Mouse (Mus musculus): ENCODE data around the gene Grk6.

Grk6 gene

DNA sequence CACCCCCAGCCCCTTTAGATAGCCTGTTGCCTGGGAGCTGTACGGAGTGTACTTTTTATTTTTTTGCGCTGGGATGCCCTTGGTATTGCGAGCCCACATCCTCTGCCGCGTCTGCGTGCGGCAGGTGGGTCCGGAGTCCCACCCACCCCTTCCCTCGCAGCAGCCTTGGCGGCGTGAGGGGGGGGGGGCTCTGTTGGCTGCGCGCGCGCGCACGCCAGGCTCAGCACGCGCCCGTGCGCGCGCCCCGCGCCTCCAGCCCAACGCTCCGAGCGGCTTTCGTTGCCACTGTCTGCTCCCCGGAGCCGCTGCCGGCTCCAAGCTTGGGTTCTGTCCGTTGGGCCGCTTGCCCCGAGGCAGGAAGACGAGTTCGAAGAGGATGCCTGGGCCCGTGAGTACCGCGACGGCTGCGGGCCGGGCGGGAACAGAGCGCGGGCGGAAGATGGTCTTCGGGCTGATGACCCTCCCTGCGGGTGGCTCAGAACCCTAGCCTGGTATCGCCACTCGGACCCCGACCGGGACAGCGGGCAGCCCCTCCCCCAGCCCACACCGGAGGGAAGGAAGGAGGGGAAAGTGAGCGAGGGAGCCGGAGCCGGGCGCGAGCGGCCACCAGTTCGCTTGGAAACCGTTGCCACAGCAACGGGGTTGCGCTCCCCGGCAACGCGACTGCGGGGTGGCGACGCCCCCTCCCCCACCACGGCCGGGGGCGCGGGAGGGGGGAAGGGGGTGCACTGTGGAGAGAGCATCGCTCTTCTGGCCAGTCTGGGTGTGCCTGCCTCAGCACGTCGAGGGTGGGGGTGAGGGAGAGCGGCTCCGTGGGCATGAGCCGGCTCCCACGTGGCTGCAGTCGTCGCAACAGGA is 19.4 kb downstream of the Grk6 start, which contains the start of gene Prr7:
Prr7 (plus strand) TSS at position 241 of the 858 bp plus-strand sequence.
- no peak for DNase-seq (ENCODE audit: low spot score)

DNA sequence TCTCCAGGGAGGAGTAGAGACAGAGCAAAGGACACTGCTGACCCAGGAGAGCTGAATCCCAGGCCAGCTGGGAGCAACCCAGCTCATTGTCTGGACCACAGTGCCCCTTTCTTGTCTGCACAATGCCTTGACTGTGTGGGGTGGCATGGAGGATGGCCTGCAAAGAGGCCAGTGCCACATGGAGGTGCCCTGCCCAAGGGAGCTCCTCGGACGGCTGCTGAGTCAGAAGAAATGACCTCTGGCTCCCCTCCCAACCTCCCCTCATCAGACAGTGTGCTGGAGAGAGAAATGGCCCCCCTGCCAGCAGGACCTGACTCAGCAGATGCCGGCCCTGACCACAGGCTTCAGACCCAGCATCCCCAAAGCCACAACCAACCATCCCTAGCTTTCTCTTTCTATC is 20.3 kb downstream of the Grk6 start:
- DNase-seq (ENCODE audit: low spot score): no peak

DNA sequence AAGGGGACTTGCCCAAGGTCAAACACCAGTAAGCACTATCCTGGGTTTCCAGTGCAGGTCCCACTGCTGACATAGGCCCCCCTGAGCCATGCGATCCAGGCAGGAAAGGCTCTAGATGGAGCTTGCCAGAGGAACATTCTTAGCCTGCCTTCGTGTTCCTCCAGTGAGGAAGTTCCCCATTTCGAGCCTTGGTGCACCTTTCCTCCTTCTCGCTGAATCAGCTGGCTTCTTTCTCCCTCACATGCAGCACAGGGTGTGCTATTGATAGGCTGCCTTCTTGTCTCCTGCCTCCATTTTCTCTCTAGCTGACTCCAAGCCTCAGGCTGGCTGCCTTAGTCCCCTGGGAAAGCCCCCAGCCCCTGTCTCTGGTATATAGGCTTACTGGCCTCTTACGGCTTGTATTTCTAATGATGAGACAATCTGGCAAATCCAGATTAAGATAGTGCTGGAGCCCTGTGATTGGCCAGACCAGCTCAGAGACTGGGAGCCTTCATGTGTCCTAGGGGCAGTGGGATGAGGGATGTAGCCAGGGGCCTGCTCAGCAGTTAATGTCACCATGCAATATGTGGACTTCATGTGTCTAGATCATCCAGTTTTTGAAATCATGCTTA is 21.1 kb downstream of the Grk6 start:
- DNase-seq (ENCODE audit: low spot score): no peak

DNA sequence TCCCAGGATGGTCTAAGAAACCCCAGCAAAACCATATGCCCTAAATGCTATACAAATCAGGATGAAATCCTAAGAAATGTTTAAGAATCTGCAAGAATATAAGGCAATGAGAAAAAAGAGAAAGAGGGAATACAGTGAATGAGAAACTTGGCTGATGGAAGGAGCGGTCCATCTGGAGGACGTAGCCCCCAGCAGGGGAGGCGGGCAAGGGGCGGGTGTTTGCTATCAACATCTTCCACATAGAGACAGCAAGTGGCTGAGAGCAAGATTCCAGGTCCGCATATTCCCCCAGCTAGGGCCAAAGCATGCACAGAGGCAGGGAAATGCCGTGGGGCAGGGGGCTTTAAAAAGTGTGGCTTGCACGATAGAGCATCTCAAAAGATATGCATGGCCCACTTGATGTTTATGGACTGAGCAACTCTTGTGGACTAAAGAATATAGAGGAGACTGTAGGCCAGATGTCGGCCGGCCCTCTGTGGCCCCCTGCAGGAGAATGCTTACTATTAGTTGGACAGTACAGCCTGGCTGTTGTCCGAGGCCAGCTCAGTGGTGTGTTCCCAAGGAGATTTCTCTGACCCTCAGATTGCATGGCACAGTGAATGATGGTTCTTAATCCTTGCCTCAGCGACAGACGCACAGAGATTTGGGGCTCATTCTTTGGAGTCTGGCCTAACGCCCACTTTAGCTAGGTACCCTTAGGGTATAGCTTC is 24.1 kb downstream of the Grk6 start:
- no peak for DNase-seq (ENCODE audit: low spot score)

GRCm38 (mm10) chr13:55470372-55470771 is 25.5 kb downstream of the Grk6 start:
- DNase-seq (ENCODE audit: low spot score): no peak

DNA sequence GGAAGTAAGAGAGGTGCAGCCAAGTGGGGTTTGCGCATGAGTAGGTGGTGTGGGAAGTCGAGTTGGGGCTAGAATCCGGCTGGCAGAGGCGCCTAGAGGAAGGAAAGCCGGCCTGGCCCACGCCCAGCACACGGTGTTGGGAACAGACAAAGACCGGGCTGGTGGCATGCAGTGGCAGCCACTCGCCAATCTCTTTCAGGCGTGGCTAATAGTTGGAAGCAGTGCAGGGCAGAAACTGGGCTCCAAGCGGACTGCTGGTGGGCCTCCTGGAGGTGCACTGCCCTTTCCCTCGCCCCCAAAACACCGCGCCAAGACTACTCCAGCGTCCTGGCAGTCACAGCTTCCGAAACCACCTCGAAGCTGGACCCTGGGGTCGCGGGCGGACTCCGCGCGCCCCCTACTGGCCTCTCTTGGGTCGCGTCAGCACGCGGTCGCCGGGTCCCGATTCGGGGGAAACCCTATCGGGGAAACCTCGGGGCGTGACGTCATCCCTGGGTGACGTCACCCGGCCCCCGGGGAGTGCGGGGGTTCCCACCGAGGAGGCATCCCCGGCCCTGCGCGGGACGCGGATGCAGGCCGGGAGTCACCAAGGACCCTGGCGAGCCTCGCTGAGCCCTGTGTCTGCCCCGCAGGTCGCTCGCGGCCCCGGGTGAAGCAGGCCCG is 26.4 kb downstream of the Grk6 start:
- peak; percentile 60 for DNase-seq (ENCODE audit: low spot score)

GRCm38 (mm10) chr13:55471819-55472131 is 26.9 kb downstream of the Grk6 start:
- DNase-seq (ENCODE audit: low spot score): no peak

DNA sequence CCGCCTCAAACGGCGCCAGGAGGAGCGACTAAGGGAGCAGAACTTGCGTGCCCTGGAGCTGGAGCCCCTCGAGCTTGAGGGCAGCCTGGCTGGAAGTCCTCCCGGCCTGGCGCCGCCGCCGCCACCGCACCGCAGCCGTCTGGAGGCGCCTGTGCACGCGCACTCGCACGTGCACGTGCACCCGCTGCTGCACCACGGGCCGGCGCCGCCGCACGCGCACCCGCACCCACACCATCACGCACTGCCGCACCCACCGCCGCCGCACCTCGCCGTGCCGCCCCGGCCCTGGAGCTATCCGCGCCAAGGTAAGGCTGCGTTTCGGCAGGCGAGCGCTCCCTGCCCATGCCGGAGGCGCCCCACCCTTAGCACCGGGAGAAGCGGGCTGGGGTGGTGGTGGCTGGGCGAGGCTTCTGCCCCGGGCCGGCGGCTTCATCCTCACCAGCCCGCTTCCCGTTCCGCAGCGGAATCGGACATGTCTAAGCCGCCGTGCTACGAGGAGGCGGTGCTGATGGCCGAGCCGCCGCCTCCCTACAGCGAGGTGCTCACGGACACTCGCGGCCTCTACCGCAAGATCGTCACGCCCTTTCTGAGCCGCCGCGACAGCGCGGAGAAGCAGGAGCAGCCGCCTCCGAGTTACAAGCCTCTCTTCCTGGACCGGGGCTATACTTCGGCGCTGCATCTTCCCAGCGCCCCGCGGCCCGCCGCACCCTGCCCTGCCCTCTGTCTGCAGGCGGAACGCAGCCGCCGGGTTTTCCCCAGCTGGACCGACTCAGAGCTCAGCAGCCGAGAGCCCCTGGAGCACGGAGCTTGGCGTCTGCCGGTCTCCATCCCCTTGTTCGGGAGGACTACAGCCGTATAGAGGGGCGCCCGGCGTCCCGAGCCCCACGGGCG is 27.5 kb downstream of the Grk6 start:
- no peak for DNase-seq (ENCODE audit: low spot score)

GRCm38 (mm10) chr13:55473076-55473831 is 28.4 kb downstream of the Grk6 start:
- DNase-seq (ENCODE audit: low spot score): no peak

DNA sequence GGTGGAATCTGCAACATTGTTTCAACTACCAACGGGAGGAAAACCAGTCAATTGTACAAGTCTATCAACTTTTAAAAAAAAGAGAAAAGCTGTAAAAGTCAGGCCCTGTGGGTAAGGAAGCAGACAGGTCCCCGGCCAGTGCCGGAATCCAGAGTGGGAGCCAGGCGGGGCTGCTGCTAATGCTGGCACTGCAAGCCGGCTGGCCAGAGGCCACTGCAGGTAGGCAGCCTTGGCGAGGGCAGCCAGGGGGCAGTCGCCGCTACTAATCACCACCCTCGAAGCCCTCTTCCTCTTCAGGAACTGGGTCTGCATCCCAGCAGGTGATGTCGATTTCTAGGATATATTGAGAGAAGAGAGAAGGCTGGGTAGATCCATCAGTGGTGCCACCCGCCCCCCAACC is 29.1 kb downstream of the Grk6 start:
- no peak for DNase-seq (ENCODE audit: low spot score)

GRCm38 (mm10) chr13:55474621-55475069 is 29.8 kb downstream of the Grk6 start:
- DNase-seq (ENCODE audit: low spot score): no peak

DNA sequence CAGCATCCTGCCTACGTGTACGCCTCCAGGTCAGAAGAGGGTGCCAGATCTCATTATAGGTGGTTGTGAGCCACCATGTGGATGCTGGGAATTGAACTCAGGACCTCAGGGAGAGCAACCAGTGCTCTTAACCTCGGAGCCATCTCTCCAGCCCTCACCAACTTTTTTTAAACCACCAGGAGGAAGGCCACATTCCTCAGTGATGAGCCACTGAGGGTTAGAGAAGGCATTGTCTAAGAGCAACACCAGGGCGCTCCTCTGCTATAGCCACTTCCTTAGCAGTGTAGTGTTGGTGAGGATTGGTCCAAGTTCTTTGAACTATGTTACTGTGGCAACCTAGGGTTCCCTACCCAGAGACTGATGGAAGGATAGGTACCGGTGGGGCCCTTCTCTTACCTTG is 30.9 kb downstream of the Grk6 start:
- DNase-seq (ENCODE audit: low spot score): no peak

GRCm38 (mm10) chr13:55476256-55476655 is 31.4 kb downstream of the Grk6 start:
- no peak for DNase-seq (ENCODE audit: low spot score)

DNA sequence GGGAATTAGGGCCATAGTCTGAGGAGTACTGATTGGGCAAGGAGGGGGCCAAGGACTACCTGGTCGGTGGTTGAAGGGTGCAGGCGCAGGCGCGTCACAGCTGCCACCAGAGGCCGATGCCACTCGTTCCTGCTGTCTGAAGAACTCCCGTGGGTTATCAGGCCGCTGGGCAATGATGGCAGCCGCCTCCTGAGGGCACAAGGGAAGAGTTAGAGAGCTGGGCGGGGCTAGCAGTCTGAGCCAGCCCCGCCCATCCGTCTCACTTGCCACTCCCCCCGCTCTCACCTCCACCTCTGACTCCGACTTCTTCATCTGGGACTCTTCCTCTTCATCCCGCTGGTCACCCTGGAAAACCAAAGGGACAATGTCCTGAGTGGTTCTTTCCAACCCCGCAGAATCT is 32.6 kb downstream of the Grk6 start:
- no peak for DNase-seq (ENCODE audit: low spot score)

DNA sequence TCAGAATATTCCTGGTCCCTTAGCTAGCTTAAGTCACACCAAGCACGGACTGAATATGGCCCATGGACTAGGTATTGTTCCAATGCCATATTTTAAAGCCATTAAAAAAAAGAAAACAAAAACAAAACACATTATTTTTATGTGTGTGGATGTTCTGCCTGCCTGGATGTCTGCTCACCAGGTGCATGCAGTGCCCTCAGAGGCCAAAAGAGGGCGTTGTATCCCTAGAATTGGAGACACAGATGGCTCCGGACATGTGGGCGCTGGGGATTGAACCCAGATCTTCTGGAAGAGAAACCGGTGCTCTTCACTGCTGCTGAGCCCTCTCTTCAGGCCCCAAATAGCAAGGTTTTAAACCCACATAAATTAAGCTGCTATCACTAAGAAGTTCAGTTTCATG is 33.2 kb downstream of the Grk6 start:
- DNase-seq (ENCODE audit: low spot score): no peak

DNA sequence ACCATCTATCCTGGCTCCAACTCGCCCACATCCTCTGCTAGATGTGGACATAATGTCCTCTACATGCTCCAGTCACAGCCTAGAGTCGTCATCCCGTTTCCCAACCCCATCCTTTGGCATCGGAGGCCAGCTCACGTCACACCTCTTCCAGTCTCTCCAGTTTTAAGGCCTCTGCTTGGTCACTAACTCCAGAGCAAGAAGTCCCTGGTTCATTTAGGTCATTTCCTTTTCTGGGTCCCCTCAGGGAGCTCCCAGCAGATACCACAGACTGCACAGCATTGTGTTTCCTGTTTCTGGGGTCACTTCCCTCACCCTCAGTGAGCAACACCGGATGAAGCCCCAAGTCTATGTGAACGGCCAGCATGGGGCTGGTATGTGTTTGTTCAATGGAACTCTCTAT is 34.1 kb downstream of the Grk6 start:
- DNase-seq (ENCODE audit: low spot score): no peak

DNA sequence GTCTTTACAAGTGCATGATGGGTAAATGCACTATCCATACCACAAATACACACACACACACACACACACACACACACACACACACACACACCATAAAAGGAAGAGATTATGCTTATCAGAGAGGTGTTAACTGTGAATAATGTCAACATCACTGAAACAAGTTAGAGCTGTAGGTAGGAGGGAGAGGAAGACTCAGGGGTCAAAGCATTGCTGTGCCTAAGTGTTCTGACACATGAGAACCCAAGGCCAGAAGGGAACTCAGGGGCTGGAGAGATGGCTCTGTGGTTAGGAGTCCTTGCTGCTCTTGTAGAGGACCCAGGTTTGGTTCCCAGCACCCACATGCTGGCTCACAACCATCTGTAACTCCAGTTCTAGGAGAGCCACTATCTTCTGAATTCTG is 35.1 kb downstream of the Grk6 start:
- DNase-seq (ENCODE audit: low spot score): no peak

DNA sequence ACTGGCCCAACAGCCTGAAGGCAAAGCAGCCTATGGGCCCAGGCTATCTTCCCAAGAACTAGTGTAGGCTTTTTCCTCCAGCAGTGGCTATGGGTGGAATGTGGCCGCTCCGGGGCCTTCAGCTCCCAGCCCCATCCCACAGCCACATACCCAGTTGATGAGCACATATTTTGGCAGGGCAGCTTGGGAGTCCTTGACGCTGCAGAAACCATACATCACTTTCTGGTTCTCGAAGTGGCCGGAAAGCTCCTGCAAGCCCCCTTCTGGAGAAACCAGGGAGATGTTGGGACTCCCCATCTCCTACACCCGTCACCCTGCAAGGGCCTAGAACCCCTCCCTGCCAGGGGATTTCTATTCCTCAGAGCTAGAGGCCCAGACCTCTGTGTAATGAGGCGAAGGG is 37.7 kb downstream of the Grk6 start:
- DNase-seq (ENCODE audit: low spot score): no peak

DNA sequence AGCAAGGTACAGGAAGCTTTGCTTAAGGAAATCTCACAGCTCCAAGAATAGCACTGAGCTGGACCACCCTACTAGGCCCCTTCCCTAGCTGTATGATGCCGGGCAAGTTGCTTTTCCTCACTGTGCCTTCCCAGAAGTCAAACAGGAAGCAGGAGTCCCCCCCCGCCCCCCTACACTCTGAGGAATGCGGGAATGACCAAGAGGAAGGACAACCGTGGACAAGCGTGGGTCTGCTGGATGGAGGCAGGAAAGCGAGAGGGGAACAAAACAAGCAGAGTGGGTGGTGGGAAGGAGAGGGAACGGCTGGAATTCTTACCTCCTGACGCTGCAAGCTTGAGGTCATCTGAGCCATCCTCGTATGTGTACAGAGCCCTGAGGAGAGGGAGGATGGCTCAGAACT is 38.2 kb downstream of the Grk6 start:
- no peak for DNase-seq (ENCODE audit: low spot score)

DNA sequence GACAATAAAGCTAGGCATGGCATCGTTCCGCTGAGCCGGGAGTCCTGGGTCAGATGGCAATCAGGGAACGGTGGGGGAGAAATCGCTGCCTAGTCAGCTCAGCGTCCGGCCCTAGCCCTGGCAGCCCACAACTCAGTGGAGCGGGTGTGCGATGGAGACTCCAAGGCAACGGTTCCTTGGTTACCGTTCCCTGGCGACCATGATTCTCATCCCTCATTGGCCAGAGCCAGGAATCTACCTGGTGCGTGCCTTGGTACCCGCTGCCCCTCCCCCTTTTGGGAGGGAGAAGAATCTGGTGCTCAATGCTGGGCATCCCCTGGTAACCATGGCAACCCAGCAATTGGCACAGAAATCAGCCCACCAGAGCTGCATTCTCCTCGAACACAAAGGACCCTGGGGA is 38.7 kb downstream of the Grk6 start:
- no peak for DNase-seq (ENCODE audit: low spot score)

Data from c-Kit-positive CD71-positive TER-119-positive erythroid progenitor cells, embryonic 14.5 days (primary cell).